Mouse (Mus musculus) heart, embryonic 14.5 days (tissue): Measurements from ENCODE around the gene Gm43738. TPM values are rescaled to one million over a fixed set of nuclear protein-coding genes. Genes with fewer than 3 reads are reported as not detected.
A peak's percentile ranks its signal among the peaks of the same experiment; 100 is the strongest.

Source experiments
- ATAC-seq: fragments of 200-750 bp; cut with Nextera tagmentation; 2 replicates; pipeline ENCODE4 v1.8.0; 2017; ENCODE audit warnings: low read depth, moderate TSS enrichment; ENCODE audit not compliant: insufficient number of reproducible peaks, insufficient read depth, low FRiP score
- H3K27ac ChIP-seq, 2 experiments: fragments of 200-500 bp in 1 of 2; fragments of 300-500 bp in 1 of 2; sonication (generic) in 1 of 2; replicated peaks in 1 of 2; 2 replicates each; pipeline ENCODE4 v1.5.1; 2012 to 2014; ENCODE audit warnings: low read depth in 2 of 2, low read length in 2 of 2, control low read depth in 1 of 2, mild to moderate bottlenecking in 1 of 2, mixed read lengths in 1 of 2; ENCODE audit not compliant: control insufficient read depth in 1 of 2, insufficient read depth in 1 of 2
- H3K27me3 ChIP-seq: fragments of 300-500 bp; sonication (generic); 2 replicates; pipeline ENCODE4 v1.6.1; 2014; ENCODE audit warnings: mild to moderate bottlenecking, low read length, control low read depth; ENCODE audit not compliant: control insufficient read depth, insufficient read depth
- H3K36me3 ChIP-seq: fragments of 300-500 bp; sonication (generic); 2 replicates; pipeline ENCODE4 v1.6.1; 2014; ENCODE audit warnings: mild to moderate bottlenecking, control low read depth, low read length, mixed read lengths; ENCODE audit not compliant: control insufficient read depth, insufficient read depth
- H3K4me1 ChIP-seq, 2 experiments: fragments of 200-500 bp in 1 of 2; fragments of 300-500 bp in 1 of 2; sonication (generic) in 1 of 2; 2 replicates each; pipeline ENCODE4 v1.6.1; 2012 to 2014; ENCODE audit warnings: low read length in 2 of 2, control low read depth in 1 of 2, mixed read lengths in 1 of 2; ENCODE audit not compliant: control insufficient read depth in 2 of 2, insufficient read depth in 2 of 2
- H3K4me2 ChIP-seq: fragments of 300-500 bp; sonication (generic); 2 replicates; pipeline ENCODE4 v1.6.1; 2014; ENCODE audit warnings: mild to moderate bottlenecking, low read length
- H3K4me3 ChIP-seq, 2 experiments: fragments of 200-500 bp in 1 of 2; fragments of 300-500 bp in 1 of 2; sonication (generic) in 1 of 2; 2 replicates each; pipeline ENCODE4 v1.5.1; 2012 to 2014; ENCODE audit warnings: low read length in 2 of 2, mild to moderate bottlenecking in 2 of 2, control low read depth in 1 of 2, low read depth in 1 of 2, moderate library complexity in 1 of 2; ENCODE audit not compliant: control insufficient read depth in 1 of 2, insufficient read depth in 1 of 2
- H3K9ac ChIP-seq: fragments of 300-500 bp; sonication (generic); 2 replicates; pipeline ENCODE4 v1.6.1; 2014; ENCODE audit warnings: mild to moderate bottlenecking, low read length
- H3K9me3 ChIP-seq: fragments of 300-500 bp; sonication (generic); 2 replicates; pipeline ENCODE4 v1.6.1; 2016; ENCODE audit warnings: low read length, control low read depth; ENCODE audit not compliant: control insufficient read depth
- WGBS: fragments of 180-500 bp; shearing (Covaris S2); extraction: QIAGEN DNeasy Blood & Tissue Kit; methylation state at CpG from one replicate; pipeline ENCODE4 v1.1.7; 2014; 5-methylcytosine and 5-hydroxymethylcytosine counted together
- polyA plus RNA-seq: library from polyadenylated mRNA; unstranded; fragments of >200 nt; fragmentation: Nextera tagmentation; extraction: Ambion mirVana; gene quantifications from 2 replicates; pipeline ENCODE4 v1.2.1, GENCODE M21; 2014

Gm43738 gene
- polyA plus RNA-seq, 1 experiment from 2014 or later, result not detected

GRCm38 (mm10) chr3:89102495-89103290, 1.8 kb upstream of the Gm43738 start:
- Histone ChIP-seq H3K4me3 (peak overlapping the region in 1 of 2 experiments; percentile 75; a peak in 1 of 4 replicates), H3K9ac (0 out of 2 replicates have a peak overlapping the region, but pooled peaks have one; percentile 4), H3K4me2 (peak overlapping the region; percentile 62), H3K9me3 (no peaks in the 10 kb centered on the region), H3K27ac (no peak overlapping the region), H3K27me3 (no peaks in the 10 kb centered on the region), H3K36me3 (peaks cover 22% of the 10 kb centered on the region), H3K4me1 (peaks cover 5 to 7% of the 10 kb centered on the region in 2 experiments)
- 59% methylated on average over 12 of the region's 12 CpGs for WGBS
- no peak for ATAC-seq

GRCm38 (mm10) chr3:89101812-89102494, 1.1 kb upstream of the Gm43738 start, which contains the start of gene Fdps:
Gene Fdps (minus strand): TSS chr3:89101959.
- H3K36me3 ChIP-seq, result peaks cover 29% of the 10 kb centered on the region
- ATAC-seq, result peak; percentile 98
- H3K4me3 ChIP-seq, result peak within 1 kb of the TSS; percentile 75 to 98
- under 1% methylated on average over 26 of the region's 26 CpGs for WGBS
- H3K9me3 ChIP-seq, result no peaks in the 10 kb centered on the region
- no peaks in the 10 kb centered on the region for H3K27me3 ChIP-seq
- 0 out of 4 replicates have a peak within 1 kb of the TSS, but pooled peaks of 1 of the 2 experiments have one; percentile 43 for H3K27ac ChIP-seq
- peaks cover 5 to 7% of the 10 kb centered on the region in 2 experiments for H3K4me1 ChIP-seq
- peak within 1 kb of the TSS; percentile 77 for H3K9ac ChIP-seq
- peak within 1 kb of the TSS; percentile 87 for H3K4me2 ChIP-seq

- ATAC-seq, result no peak
- H3K27me3 ChIP-seq, result no peaks in the 10 kb centered on the region
- H3K36me3 ChIP-seq, result peaks cover 35% of the 10 kb centered on the region
- WGBS, result under 1% methylated on average over 19 of the region's 19 CpGs
- H3K4me1 ChIP-seq, result peaks cover 5 to 7% of the 10 kb centered on the region in 2 experiments
- H3K27ac ChIP-seq, result 0 out of 4 replicates have a peak overlapping the region, but pooled peaks of 1 of the 2 experiments have one; percentile 43
- peak overlapping the region; percentile 77 for H3K9ac ChIP-seq
- H3K4me3 ChIP-seq, result peak overlapping the region; percentile 75 to 98
- H3K9me3 ChIP-seq, result no peaks in the 10 kb centered on the region
- peak overlapping the region; percentile 87 for H3K4me2 ChIP-seq
Observed at GRCm38 (mm10) chr3:89101459-89101811, 536 bp upstream of the Gm43738 start.

- no peak overlapping the region for H3K27ac ChIP-seq
- no peaks in the 10 kb centered on the region for H3K9me3 ChIP-seq
- no peak overlapping the region for H3K4me2 ChIP-seq
- WGBS, result 84% methylated on average over 10 of the region's 10 CpGs
- H3K4me3 ChIP-seq, result no peak overlapping the region
- H3K36me3 ChIP-seq, result peaks cover 44% of the 10 kb centered on the region
- H3K27me3 ChIP-seq, result peaks cover 17% of the 10 kb centered on the region
- H3K9ac ChIP-seq, result no peak overlapping the region
- ATAC-seq, result no peak
- peaks cover 2 to 6% of the 10 kb centered on the region in 2 experiments; a peak in 2 of 4 replicates for H3K4me1 ChIP-seq
Observed at GRCm38 (mm10) chr3:89094021-89094420, 6.9 kb downstream of the Gm43738 start.

DNA sequence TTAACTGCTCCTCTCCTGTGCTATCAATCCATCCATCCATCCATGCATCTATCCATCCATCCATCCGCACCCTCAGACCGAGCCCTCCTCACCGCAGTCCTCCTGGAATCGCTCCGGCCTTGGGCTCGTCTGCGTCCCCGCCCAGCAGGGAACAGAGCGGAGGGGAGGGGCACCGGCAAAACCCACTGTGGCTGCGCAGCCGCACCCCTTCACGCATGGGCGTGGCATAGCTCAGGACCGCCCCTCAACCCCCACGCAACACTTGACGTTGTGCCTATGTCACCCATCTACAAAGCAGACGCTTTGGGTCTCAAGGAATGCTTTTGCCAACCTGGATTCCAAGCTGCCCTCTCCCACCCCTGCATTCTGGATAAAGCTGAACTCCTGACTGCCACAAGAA, 7.7 kb downstream of the Gm43738 start, which contains the start of gene Rusc1:
Rusc1 (minus strand) TSS at position 137 of the 400 bp plus-strand sequence.
- Histone ChIP-seq H3K4me1 (peaks cover 6% of the 10 kb centered on the region in 2 experiments; a peak in 2 of 4 replicates), H3K36me3 (peaks cover 37% of the 10 kb centered on the region), H3K27me3 (peaks cover 25% of the 10 kb centered on the region), H3K9me3 (no peaks in the 10 kb centered on the region), H3K9ac (peak within 1 kb of the TSS; percentile 41; the same call in 1 of the 2 replicates), H3K27ac (no peak within 1 kb of the TSS), H3K4me2 (peak within 1 kb of the TSS; percentile 52), H3K4me3 (peak within 1 kb of the TSS; percentile 20 to 35; a peak in 3 of 4 replicates)
- 2% methylated on average over 18 of the region's 18 CpGs for WGBS
- ATAC-seq, result 0 out of 2 replicates have a peak, but pooled peaks have one; percentile 24

GRCm38 (mm10) chr3:89092509-89093090, 8.3 kb downstream of the Gm43738 start:
- no peaks in the 10 kb centered on the region for H3K9me3 ChIP-seq
- H3K36me3 ChIP-seq, result peaks cover 32% of the 10 kb centered on the region
- H3K27ac ChIP-seq, result no peak overlapping the region
- ATAC-seq, result no peak
- peak overlapping the region; percentile 41; the same call in 1 of the 2 replicates for H3K9ac ChIP-seq
- H3K4me1 ChIP-seq, result peaks cover 8 to 9% of the 10 kb centered on the region in 2 experiments; a peak in 3 of 4 replicates
- H3K4me2 ChIP-seq, result peak overlapping the region; percentile 52
- H3K27me3 ChIP-seq, result peaks cover 26% of the 10 kb centered on the region
- H3K4me3 ChIP-seq, result peak overlapping the region; percentile 20 to 35; a peak in 3 of 4 replicates
- WGBS, result 31% methylated on average over 11 of the region's 11 CpGs
